Mouse (Mus musculus) liver, embryonic 16.5 days (tissue): ENCODE measurements around the gene Tenm4. TPM values are rescaled to one million over a fixed set of nuclear protein-coding genes. Genes with fewer than 3 reads are reported as not detected.

Experiments used
- ATAC-seq: fragments of 200-750 bp; cut with Nextera tagmentation; 2 replicates; pipeline ENCODE4 v1.8.0; 2017; ENCODE audit warnings: low read depth, mild to moderate bottlenecking, moderate number of reproducible peaks, moderate library complexity
- H3K27ac ChIP-seq: fragments of 300-500 bp; sonication (generic); 2 replicates; pipeline ENCODE4 v1.5.1; 2014; ENCODE audit warnings: mild to moderate bottlenecking, low read length
- H3K27me3 ChIP-seq: fragments of 300-500 bp; sonication (generic); 2 replicates; pipeline ENCODE4 v1.6.1; 2014; ENCODE audit warnings: low read depth, low read length, mixed read lengths; ENCODE audit not compliant: control insufficient read depth, insufficient read depth
- H3K36me3 ChIP-seq: fragments of 300-500 bp; sonication (generic); 2 replicates; pipeline ENCODE4 v1.6.1; 2014; ENCODE audit warnings: mild to moderate bottlenecking; ENCODE audit not compliant: control insufficient read depth, insufficient read depth
- H3K4me1 ChIP-seq: fragments of 300-500 bp; sonication (generic); 2 replicates; pipeline ENCODE4 v1.6.1; 2014; ENCODE audit warnings: low read depth, low read length, mixed read lengths; ENCODE audit not compliant: control insufficient read depth
- H3K4me2 ChIP-seq: fragments of 300-500 bp; sonication (generic); 2 replicates; pipeline ENCODE4 v1.6.1; 2014; ENCODE audit warnings: low read depth, low read length, mixed read lengths
- H3K4me3 ChIP-seq: fragments of 300-500 bp; sonication (generic); 2 replicates; pipeline ENCODE4 v1.5.1; 2014; ENCODE audit warnings: low read depth, mild to moderate bottlenecking, low read length
- H3K9ac ChIP-seq: fragments of 300-500 bp; sonication (generic); 2 replicates; pipeline ENCODE4 v1.6.1; 2014; ENCODE audit warnings: low read depth, low read length
- H3K9me3 ChIP-seq: fragments of 300-500 bp; sonication (generic); replicated peaks from 2 replicates; pipeline ENCODE4 v1.6.1; 2016; ENCODE audit warnings: low read length; ENCODE audit not compliant: control insufficient read depth
- WGBS: fragments of 180-500 bp; shearing (Covaris S2); extraction: QIAGEN DNeasy Blood & Tissue Kit; methylation state at CpG from one replicate; pipeline ENCODE4 v1.1.7; 2014; ENCODE audit not compliant: insufficient replicate concordance; 5-methylcytosine and 5-hydroxymethylcytosine counted together
- polyA plus RNA-seq: library from polyadenylated mRNA; unstranded; fragments of >200 nt; fragmentation: Nextera tagmentation; extraction: Ambion mirVana; gene quantifications from 2 replicates; pipeline ENCODE4 v1.2.1, GENCODE M21; 2015

Tenm4 gene
- polyA plus RNA-seq, 1 experiment from 2014 or later, result 2.4 TPM

DNA sequence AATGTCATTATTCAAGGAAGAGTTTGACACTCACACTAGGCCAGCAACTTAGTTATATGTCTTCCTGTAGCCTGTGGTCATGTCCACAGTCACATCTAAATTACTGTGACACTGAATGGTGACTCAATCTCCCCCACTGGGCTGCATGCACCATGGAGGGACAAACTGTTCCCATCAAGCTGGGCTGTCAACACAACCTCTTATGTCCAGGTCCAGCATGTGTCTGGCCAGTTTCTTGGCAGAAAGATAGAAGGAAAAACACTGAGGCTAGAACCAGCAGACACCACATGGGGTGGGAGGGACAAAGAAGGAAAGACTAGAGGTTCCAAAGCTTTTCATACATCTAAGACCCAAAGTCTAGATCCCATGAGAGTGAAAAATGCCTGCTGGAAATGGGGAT, 541.8 kb downstream of the Tenm4 start:
- no peak for ATAC-seq
- H3K27me3 ChIP-seq, result no peaks in the 10 kb centered on the region

GRCm38 (mm10) chr7:96716911-96717310, 545.9 kb downstream of the Tenm4 start:
- no peak for ATAC-seq
- Histone ChIP-seq H3K27ac (no peak overlapping the region), H3K4me1 (no peaks in the 10 kb centered on the region), H3K9me3 (no peaks in the 10 kb centered on the region), H3K27me3 (no peaks in the 10 kb centered on the region), H3K4me3 (no peak overlapping the region), H3K36me3 (no peaks in the 10 kb centered on the region), H3K4me2 (no peak overlapping the region), H3K9ac (no peak overlapping the region)
- 64% methylated on average over 4 of the region's 4 CpGs for WGBS

More for the DNA sequence above, 541.8 kb downstream of the Tenm4 start:
- Histone ChIP-seq H3K36me3 (no peaks in the 10 kb centered on the region), H3K4me3 (no peak overlapping the region), H3K9me3 (no peaks in the 10 kb centered on the region), H3K4me1 (no peaks in the 10 kb centered on the region), H3K4me2 (no peak overlapping the region), H3K27ac (no peak overlapping the region), H3K9ac (no peak overlapping the region)

DNA sequence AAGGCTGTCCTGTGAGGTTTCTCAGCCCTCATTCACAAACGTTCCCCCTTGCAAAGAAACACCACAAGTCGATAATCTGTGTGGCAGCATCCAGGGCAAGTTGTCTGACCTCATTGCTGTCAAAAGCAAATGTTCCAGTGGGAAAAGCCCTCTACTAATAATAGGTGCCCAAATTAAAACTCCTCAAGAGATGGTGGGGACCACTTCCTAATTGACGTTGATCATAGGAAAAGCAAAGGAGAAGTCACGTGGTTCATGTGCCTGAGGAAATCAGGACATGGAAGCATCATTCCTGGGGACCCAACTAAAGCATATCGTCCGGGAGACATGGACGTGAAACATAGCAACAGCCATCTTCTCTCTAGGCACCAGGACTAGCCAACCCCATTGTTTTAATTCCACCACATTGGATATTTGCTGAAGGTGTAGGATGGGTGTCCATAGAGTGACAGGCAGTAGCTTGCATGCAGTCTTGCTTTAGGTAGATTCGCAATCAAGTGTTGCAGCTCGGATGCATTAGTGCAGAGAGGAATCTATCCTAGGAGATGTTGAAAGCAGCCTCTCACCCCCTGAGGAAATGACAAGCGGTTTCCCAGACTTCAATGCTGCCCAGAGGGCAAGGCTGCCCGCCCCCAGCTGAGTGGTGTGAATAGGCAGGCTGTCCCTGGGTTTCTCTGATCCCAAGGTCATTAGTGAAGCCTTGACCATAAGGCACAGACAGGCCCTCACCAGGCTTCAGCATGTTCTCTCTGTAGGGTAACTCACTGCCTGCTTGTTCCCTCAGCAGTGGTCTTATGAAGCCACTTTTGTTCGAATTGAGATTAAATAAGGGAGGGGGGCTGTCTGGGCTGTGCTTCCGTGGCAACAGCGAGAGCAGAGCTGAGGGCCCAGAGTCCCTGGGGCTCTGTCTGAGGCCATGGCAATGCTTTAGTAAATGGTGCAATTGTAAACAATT, 547.4 kb downstream of the Tenm4 start:
- H3K27ac ChIP-seq, result no peak overlapping the region
- H3K4me1 ChIP-seq, result no peaks in the 10 kb centered on the region
- WGBS, result 50% methylated on average over 14 of the region's 14 CpGs
- H3K27me3 ChIP-seq, result no peaks in the 10 kb centered on the region
- H3K9me3 ChIP-seq, result no peaks in the 10 kb centered on the region
- no peak overlapping the region for H3K4me3 ChIP-seq
- H3K36me3 ChIP-seq, result no peaks in the 10 kb centered on the region
- no peak for ATAC-seq
- H3K9ac ChIP-seq, result no peak overlapping the region
- no peak overlapping the region for H3K4me2 ChIP-seq

GRCm38 (mm10) chr7:96719926-96720325, 548.9 kb downstream of the Tenm4 start:
- 10% methylated on average over 1 of the region's 1 CpGs for WGBS
- Histone ChIP-seq H3K27me3 (no peaks in the 10 kb centered on the region), H3K9ac (no peak overlapping the region), H3K9me3 (no peaks in the 10 kb centered on the region), H3K27ac (no peak overlapping the region), H3K36me3 (no peaks in the 10 kb centered on the region), H3K4me3 (no peak overlapping the region), H3K4me1 (no peaks in the 10 kb centered on the region), H3K4me2 (no peak overlapping the region)
- no peak for ATAC-seq

GRCm38 (mm10) chr7:96720465-96720864, 549.4 kb downstream of the Tenm4 start:
- no peak overlapping the region for H3K27ac ChIP-seq
- no peak overlapping the region for H3K9ac ChIP-seq
- no peak overlapping the region for H3K4me2 ChIP-seq
- no peaks in the 10 kb centered on the region for H3K36me3 ChIP-seq
- no peaks in the 10 kb centered on the region for H3K27me3 ChIP-seq
- no peaks in the 10 kb centered on the region for H3K4me1 ChIP-seq
- H3K4me3 ChIP-seq, result no peak overlapping the region
- WGBS, result 50% methylated on average over 5 of the region's 5 CpGs
- no peak for ATAC-seq
- no peaks in the 10 kb centered on the region for H3K9me3 ChIP-seq

DNA sequence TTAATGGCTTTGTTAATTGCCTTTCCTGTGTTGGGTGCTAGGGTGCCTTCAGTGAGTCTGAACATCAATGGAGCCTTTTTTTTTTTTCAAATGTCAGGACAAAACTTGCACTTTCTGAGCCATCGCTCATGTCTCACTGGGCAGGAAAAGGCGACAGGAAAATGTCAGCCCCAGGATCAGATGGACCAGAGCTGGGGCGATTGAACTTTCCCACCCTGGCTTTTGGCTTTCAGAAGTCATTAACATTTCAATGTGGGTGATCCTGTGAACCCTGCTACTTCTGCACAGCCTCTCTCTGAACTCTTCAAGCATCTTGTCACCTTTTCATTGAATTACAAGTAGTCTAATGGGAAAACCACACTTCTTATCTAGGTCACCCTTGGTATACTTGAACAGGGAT, 551.8 kb downstream of the Tenm4 start:
- Histone ChIP-seq H3K27me3 (no peaks in the 10 kb centered on the region), H3K4me3 (no peak overlapping the region), H3K9ac (no peak overlapping the region), H3K4me1 (no peaks in the 10 kb centered on the region), H3K4me2 (no peak overlapping the region), H3K27ac (no peak overlapping the region), H3K36me3 (no peaks in the 10 kb centered on the region), H3K9me3 (no peaks in the 10 kb centered on the region)
- WGBS, result 50% methylated on average over 3 of the region's 3 CpGs
- ATAC-seq, result no peak

DNA sequence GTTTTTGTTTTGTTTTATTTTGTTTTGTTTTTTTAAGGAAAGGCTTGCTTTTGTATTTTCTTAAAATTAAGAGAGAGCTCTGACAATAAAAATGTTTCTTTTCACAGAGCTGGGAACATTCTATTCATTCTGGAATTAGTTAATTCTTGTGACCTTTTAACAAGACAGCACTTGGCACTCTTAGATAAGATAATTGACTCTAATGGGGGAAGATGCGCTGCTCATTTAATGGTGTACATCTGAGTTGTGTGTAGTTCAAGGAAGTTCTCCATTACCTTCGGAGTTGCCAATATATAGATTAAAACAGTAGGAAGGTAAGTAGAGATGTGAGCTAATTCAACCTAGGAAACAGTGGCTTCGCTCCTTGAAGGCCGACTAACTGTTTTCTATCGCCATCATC, 554.6 kb downstream of the Tenm4 start:
- Histone ChIP-seq H3K27ac (no peak overlapping the region), H3K36me3 (no peaks in the 10 kb centered on the region), H3K4me3 (no peak overlapping the region), H3K9me3 (no peaks in the 10 kb centered on the region), H3K27me3 (no peaks in the 10 kb centered on the region), H3K4me2 (no peak overlapping the region), H3K4me1 (no peaks in the 10 kb centered on the region), H3K9ac (no peak overlapping the region)
- WGBS, result 74% methylated on average over 5 of the region's 5 CpGs
- ATAC-seq, result no peak

- ATAC-seq, result peak; percentile 32; the same call in 1 of the 2 replicates
- H3K4me1 ChIP-seq, result no peaks in the 10 kb centered on the region
- no peak overlapping the region for H3K27ac ChIP-seq
- no peaks in the 10 kb centered on the region for H3K36me3 ChIP-seq
- H3K9ac ChIP-seq, result no peak overlapping the region
- no peaks in the 10 kb centered on the region for H3K27me3 ChIP-seq
- H3K9me3 ChIP-seq, result no peaks in the 10 kb centered on the region
- 20% methylated on average over 1 of the region's 1 CpGs for WGBS
- H3K4me2 ChIP-seq, result no peak overlapping the region
- H3K4me3 ChIP-seq, result no peak overlapping the region
Measured at GRCm38 (mm10) chr7:96730360-96730759, 559.3 kb downstream of the Tenm4 start.

GRCm38 (mm10) chr7:96731947-96732346, 560.9 kb downstream of the Tenm4 start:
- Histone ChIP-seq H3K36me3 (no peaks in the 10 kb centered on the region), H3K9me3 (no peaks in the 10 kb centered on the region), H3K4me1 (no peaks in the 10 kb centered on the region), H3K4me2 (no peak overlapping the region), H3K27me3 (no peaks in the 10 kb centered on the region), H3K4me3 (no peak overlapping the region), H3K27ac (no peak overlapping the region), H3K9ac (no peak overlapping the region)
- no peak for ATAC-seq
- 62% methylated on average over 4 of the region's 4 CpGs for WGBS
